Mouse (Mus musculus): ENCODE data around the gene Ccdc51. TPM values are rescaled to one million over a fixed set of nuclear protein-coding genes. Genes with fewer than 3 reads are reported as not detected.

Ccdc51 gene
- polyA plus RNA-seq, 1 experiment from 2014 or later: 11.2 TPM

DNA sequence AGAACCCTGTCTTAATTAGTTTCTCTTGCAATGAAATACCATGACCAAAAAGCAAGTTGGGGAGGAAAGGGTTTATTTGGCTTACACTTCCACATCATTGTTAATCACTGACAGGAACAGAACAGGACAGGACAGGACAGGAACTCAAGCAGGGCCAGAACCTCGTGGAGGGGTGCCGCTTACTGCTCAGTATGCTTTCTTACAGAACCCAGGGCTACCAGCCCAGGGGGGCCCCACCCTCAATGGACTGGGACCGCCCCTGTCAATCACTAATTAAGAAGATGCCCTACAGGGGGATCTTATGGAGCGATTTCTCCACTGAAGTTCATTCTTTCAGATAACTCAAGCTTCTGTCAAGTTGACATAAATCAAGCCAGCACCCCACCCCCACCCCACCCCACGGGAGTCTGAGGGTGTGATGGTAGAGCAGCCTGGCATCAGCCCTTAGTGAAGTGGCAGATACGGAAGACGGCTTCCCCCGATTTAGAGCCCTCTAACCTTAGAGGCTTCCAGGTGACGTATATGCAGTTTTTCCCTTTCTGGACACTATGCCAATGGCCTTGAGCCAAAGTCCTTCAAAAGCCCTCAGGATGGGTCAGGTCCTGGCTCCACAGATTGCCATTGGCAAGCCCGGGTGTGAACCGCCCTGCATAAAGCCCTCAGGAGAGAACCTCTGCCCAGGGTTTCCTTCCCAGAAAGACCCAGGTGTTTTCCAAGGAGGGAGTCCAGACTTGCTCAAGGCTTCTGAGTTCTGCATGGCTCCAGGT, 11.7 kb downstream of the Ccdc51 start:
- WGBS: 13% methylated on average over 11 of the region's 11 CpGs
- Histone ChIP-seq H3K4me3 (ENCODE audit: low read length) (peak overlapping the region; percentile 86), H3K4me1 (replicated peaks; ENCODE audit: control insufficient read depth, insufficient read depth, low read length) (peaks cover 53% of the 10 kb centered on the region), H3K36me3 (ENCODE audit: control insufficient read depth, insufficient read depth, low read length) (peaks cover 6% of the 10 kb centered on the region), H3K9ac (ENCODE audit: low read length) (peak overlapping the region; percentile 97), H3K27me3 (ENCODE audit: control insufficient read depth, insufficient read depth, low read depth, low read length) (no peaks in the 10 kb centered on the region), H3K27ac (ENCODE audit: low read length) (peak overlapping the region; percentile 99), H3K9me3 (ENCODE audit: control insufficient read depth, low read length) (no peaks in the 10 kb centered on the region), H3K4me2 (ENCODE audit: low read depth, low read length) (peak overlapping the region; percentile 87)
- peak; percentile 4; the same call in 1 of the 2 replicates for ATAC-seq (ENCODE audit: low read depth)

DNA sequence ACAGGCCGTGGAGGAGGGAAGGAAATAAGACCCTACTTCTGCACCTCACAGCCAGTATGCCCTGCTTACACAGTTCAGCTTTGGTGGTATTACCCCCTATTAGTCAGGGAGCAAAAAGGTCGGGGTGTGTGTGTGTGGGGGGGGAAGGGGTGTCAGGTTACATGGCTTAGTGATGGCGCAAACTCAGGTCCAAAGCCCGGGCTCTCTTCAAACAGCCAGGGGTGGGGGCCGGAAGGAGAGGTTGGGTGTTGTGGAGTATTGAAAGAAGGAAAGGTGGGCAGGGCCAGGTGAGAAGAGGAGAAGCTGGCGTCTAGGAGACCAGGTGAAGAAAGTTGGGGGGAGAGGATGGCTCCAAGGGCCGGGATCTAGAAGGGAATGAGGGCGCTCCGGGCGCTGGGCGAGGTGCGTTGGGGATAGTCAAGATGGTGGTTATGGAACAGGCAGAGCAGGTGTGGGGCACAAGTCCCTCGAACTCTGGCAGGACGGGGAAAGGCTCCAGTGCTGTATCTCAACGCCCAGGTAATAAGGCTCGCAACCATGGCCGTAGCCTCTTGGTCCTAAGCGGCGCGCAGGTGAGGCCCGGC, 12.4 kb downstream of the Ccdc51 start:
- H3K9ac ChIP-seq (ENCODE audit: low read length): peak overlapping the region; percentile 97
- no peaks in the 10 kb centered on the region for H3K9me3 ChIP-seq (ENCODE audit: control insufficient read depth, low read length)
- peaks cover 60% of the 10 kb centered on the region for H3K4me1 ChIP-seq (replicated peaks; ENCODE audit: control insufficient read depth, insufficient read depth, low read length)
- peak; percentile 46 for ATAC-seq (ENCODE audit: low read depth)
- no peaks in the 10 kb centered on the region for H3K27me3 ChIP-seq (ENCODE audit: control insufficient read depth, insufficient read depth, low read depth, low read length)
- 2% methylated on average over 21 of the region's 21 CpGs for WGBS
- peak overlapping the region; percentile 87 for H3K4me2 ChIP-seq (ENCODE audit: low read depth, low read length)
- peaks cover 6% of the 10 kb centered on the region for H3K36me3 ChIP-seq (ENCODE audit: control insufficient read depth, insufficient read depth, low read length)
- peak overlapping the region; percentile 99 for H3K27ac ChIP-seq (ENCODE audit: low read length)
- peak overlapping the region; percentile 86 for H3K4me3 ChIP-seq (ENCODE audit: low read length)

DNA sequence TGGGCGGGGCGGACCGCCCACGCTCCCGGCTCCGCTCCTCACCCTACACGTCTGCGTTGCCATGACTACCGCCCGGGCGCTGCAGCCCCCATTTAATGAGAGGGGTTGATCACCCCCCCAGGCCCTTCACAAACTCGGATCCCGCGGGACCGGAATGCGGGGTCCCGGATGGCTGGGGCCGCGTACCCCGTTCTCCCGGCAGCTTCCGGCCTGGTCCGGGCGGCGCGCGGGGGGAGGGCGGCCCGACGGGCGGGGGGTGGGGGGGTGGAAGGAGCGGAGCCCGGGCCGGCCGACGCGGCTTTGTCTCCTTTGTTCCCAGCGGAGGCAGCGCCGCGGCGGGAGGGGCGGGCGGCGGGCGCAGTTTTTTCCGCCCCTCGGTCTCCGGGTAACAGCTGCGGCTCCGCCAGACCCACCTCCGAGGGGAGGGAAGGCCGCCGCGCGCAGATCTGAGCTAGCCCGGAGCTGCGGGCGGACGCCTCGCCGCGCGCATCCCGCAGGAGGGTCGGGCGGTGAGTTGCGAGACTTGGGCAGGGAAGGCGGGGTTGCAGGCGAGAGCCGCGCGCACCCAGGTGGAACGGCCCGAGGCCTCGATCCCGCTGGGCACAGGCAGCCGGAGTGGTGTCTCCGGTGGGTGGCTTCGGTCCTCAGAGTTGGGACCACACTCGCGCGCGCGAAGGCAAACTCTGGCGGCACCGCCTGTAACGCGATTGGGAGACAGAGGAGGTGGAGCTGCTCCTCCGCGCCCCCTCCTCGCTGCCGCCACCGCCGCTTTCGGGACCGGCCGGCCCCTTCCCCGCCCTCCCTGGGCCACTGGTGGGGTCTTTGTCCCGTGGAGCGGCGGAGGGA, 13.1 kb downstream of the Ccdc51 start, which contains the start of gene Plxnb1:
TSS of gene Plxnb1 (plus strand) at position 253 of the 846 bp plus-strand sequence.
- ATAC-seq (ENCODE audit: low read depth): peak; percentile 48
- H3K27me3 ChIP-seq (ENCODE audit: control insufficient read depth, insufficient read depth, low read depth, low read length): no peaks in the 10 kb centered on the region
- no peaks in the 10 kb centered on the region for H3K9me3 ChIP-seq (ENCODE audit: control insufficient read depth, low read length)
- H3K9ac ChIP-seq (ENCODE audit: low read length): peak within 1 kb of the TSS; percentile 97
- WGBS: 0% methylated on average over 65 of the region's 102 CpGs
- H3K4me1 ChIP-seq (replicated peaks; ENCODE audit: control insufficient read depth, insufficient read depth, low read length): peaks cover 59% of the 10 kb centered on the region
- peak within 1 kb of the TSS; percentile 86 for H3K4me3 ChIP-seq (ENCODE audit: low read length)
- H3K27ac ChIP-seq (ENCODE audit: low read length): peak within 1 kb of the TSS; percentile 99
- peak within 1 kb of the TSS; percentile 87 for H3K4me2 ChIP-seq (ENCODE audit: low read depth, low read length)
- H3K36me3 ChIP-seq (ENCODE audit: control insufficient read depth, insufficient read depth, low read length): peaks cover 8% of the 10 kb centered on the region

DNA sequence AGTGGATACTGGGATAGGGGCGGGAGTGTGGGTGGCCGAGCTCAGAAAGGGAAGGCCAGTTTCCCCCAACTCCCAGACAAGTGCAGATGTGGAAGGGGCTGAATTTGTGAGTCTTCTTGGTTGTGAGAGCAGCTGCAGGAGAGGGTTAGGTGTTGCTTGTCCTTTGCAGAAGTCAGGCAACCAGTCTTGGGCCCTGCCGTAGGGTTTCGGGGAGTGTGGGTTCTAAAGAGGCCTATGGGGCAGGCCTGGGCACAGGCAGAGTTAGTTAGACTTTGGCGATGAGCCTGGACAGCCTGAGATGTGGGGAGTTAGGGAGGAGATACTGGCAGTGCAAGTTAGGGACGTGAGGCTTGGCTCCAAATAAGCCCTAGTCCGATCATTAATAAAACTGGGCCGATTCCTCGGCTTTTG, 14.0 kb downstream of the Ccdc51 start:
- ATAC-seq (ENCODE audit: low read depth): no peak
- H3K4me2 ChIP-seq (ENCODE audit: low read depth, low read length): peak overlapping the region; percentile 87
- 19% methylated on average over 9 of the region's 9 CpGs for WGBS
- H3K9ac ChIP-seq (ENCODE audit: low read length): peak overlapping the region; percentile 97
- H3K9me3 ChIP-seq (ENCODE audit: control insufficient read depth, low read length): no peaks in the 10 kb centered on the region
- peaks cover 12% of the 10 kb centered on the region for H3K36me3 ChIP-seq (ENCODE audit: control insufficient read depth, insufficient read depth, low read length)
- H3K4me3 ChIP-seq (ENCODE audit: low read length): peak overlapping the region; percentile 86
- no peaks in the 10 kb centered on the region for H3K27me3 ChIP-seq (ENCODE audit: control insufficient read depth, insufficient read depth, low read depth, low read length)
- peak overlapping the region; percentile 99 for H3K27ac ChIP-seq (ENCODE audit: low read length)
- H3K4me1 ChIP-seq (replicated peaks; ENCODE audit: control insufficient read depth, insufficient read depth, low read length): peaks cover 59% of the 10 kb centered on the region

DNA sequence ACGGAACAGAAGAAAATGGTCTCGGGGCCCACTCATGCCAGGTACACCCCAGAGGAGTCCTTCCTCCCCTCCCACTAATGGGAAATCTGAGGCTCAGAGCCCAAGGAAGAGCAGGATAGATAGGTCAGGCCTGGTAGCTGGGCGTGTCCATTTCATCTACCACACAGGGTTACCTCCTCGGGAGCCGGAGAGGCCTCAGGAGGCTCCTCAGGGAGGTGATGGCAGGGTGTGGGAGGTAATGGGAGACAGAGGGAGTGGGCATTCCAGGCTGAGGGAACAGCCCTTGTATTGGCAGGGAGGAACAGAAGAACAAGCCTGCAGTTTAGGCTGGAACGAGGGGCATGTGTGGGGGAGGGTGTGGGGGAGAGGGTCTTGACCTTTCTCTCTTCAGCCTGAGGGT, 14.6 kb downstream of the Ccdc51 start:
- Histone ChIP-seq H3K4me2 (ENCODE audit: low read depth, low read length) (peak overlapping the region; percentile 87), H3K4me3 (ENCODE audit: low read length) (peak overlapping the region; percentile 86), H3K27ac (ENCODE audit: low read length) (peak overlapping the region; percentile 99), H3K27me3 (ENCODE audit: control insufficient read depth, insufficient read depth, low read depth, low read length) (no peaks in the 10 kb centered on the region), H3K9me3 (ENCODE audit: control insufficient read depth, low read length) (no peaks in the 10 kb centered on the region), H3K9ac (ENCODE audit: low read length) (peak overlapping the region; percentile 97), H3K36me3 (ENCODE audit: control insufficient read depth, insufficient read depth, low read length) (peaks cover 9% of the 10 kb centered on the region), H3K4me1 (replicated peaks; ENCODE audit: control insufficient read depth, insufficient read depth, low read length) (peaks cover 59% of the 10 kb centered on the region)
- WGBS: 20% methylated on average over 6 of the region's 6 CpGs
- ATAC-seq (ENCODE audit: low read depth): no peak

DNA sequence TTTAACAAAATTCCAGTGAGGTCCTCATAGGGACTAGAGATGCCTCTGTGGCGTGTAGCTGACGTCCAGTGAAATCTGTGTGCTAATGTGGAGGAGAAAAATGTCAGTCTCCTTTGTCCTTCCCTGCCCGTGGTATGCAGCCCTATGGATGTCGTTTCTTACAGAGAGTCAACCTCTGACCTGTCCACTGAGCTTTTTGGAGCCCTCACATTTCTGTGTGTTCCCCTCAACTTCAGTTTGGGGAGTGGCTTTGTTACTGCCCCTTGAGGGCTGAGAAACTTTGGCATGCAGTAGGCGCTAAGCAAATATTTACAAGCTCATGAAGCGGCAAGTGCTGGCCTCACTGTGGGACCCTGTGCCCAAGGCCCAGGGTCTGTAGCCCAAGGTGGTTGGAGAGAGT, 15.0 kb downstream of the Ccdc51 start:
- peak overlapping the region; percentile 97 for H3K9ac ChIP-seq (ENCODE audit: low read length)
- 18% methylated on average over 6 of the region's 6 CpGs for WGBS
- H3K9me3 ChIP-seq (ENCODE audit: control insufficient read depth, low read length): no peaks in the 10 kb centered on the region
- H3K27ac ChIP-seq (ENCODE audit: low read length): peak overlapping the region; percentile 99
- peaks cover 59% of the 10 kb centered on the region for H3K4me1 ChIP-seq (replicated peaks; ENCODE audit: control insufficient read depth, insufficient read depth, low read length)
- H3K4me3 ChIP-seq (ENCODE audit: low read length): peak overlapping the region; percentile 86
- H3K36me3 ChIP-seq (ENCODE audit: control insufficient read depth, insufficient read depth, low read length): peaks cover 9% of the 10 kb centered on the region
- no peak for ATAC-seq (ENCODE audit: low read depth)
- H3K4me2 ChIP-seq (ENCODE audit: low read depth, low read length): peak overlapping the region; percentile 87
- no peaks in the 10 kb centered on the region for H3K27me3 ChIP-seq (ENCODE audit: control insufficient read depth, insufficient read depth, low read depth, low read length)

DNA sequence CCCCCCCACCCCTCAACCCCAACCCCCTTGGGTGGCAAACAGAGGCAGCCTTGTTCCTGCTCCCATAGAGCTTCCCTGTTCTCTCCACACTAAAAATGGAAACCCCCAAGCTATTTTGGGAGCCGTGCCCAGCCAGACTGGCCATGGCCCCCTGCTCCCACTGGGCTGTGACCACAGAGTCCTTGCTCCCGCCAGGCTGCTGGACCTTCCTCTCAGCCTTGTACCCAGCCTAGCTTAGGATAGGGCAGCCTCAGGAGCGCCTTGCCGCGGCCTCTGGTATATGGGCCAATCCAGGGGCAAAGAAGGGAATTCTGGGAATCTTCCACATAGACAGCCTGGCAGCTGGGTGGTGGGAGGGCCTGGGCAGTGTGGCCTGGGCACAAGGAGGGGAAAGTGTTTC, 15.5 kb downstream of the Ccdc51 start:
- 43% methylated on average over 5 of the region's 5 CpGs for WGBS
- peaks cover 58% of the 10 kb centered on the region for H3K4me1 ChIP-seq (replicated peaks; ENCODE audit: control insufficient read depth, insufficient read depth, low read length)

DNA sequence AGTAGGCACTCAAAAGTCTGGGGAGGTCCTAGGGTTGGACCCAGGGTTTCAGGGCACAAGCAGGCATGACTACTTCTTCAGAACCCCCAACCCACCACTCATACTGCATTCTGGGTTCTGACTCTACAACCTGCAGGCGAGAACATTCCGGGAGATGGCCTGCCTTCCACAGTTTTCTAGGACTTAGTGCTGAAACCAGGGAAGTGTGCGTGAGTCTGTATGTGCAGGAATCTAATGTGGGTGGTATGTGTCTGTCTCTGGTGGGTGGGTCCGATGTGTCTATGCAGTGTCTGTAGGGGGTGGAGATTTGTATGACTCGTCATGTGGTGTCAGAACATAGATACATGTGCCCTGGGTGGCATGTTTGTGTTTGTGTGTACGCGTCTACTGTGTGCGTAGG, 16.1 kb downstream of the Ccdc51 start:
- no peak for ATAC-seq (ENCODE audit: low read depth)
- peak overlapping the region; percentile 99 for H3K27ac ChIP-seq (ENCODE audit: low read length)
- H3K9me3 ChIP-seq (ENCODE audit: control insufficient read depth, low read length): no peaks in the 10 kb centered on the region
- H3K4me1 ChIP-seq (replicated peaks; ENCODE audit: control insufficient read depth, insufficient read depth, low read length): peaks cover 52% of the 10 kb centered on the region
- H3K27me3 ChIP-seq (ENCODE audit: control insufficient read depth, insufficient read depth, low read depth, low read length): no peaks in the 10 kb centered on the region
- WGBS: 65% methylated on average over 8 of the region's 8 CpGs
- peak overlapping the region; percentile 97 for H3K9ac ChIP-seq (ENCODE audit: low read length)
- peak overlapping the region; percentile 87 for H3K4me2 ChIP-seq (ENCODE audit: low read depth, low read length)
- peak overlapping the region; percentile 30; the same call in 1 of the 2 replicates for H3K4me3 ChIP-seq (ENCODE audit: low read length)
- H3K36me3 ChIP-seq (ENCODE audit: control insufficient read depth, insufficient read depth, low read length): peaks cover 13% of the 10 kb centered on the region

More for the DNA sequence above, 15.5 kb downstream of the Ccdc51 start:
- H3K9ac ChIP-seq (ENCODE audit: low read length): peak overlapping the region; percentile 97
- H3K4me3 ChIP-seq (ENCODE audit: low read length): peak overlapping the region; percentile 30
- H3K4me2 ChIP-seq (ENCODE audit: low read depth, low read length): peak overlapping the region; percentile 87
- no peaks in the 10 kb centered on the region for H3K27me3 ChIP-seq (ENCODE audit: control insufficient read depth, insufficient read depth, low read depth, low read length)
- no peak for ATAC-seq (ENCODE audit: low read depth)
- H3K36me3 ChIP-seq (ENCODE audit: control insufficient read depth, insufficient read depth, low read length): peaks cover 13% of the 10 kb centered on the region
- H3K27ac ChIP-seq (ENCODE audit: low read length): peak overlapping the region; percentile 99
- H3K9me3 ChIP-seq (ENCODE audit: control insufficient read depth, low read length): no peaks in the 10 kb centered on the region
